Mouse (Mus musculus) CD4-positive naive resting alpha-beta T cell, adult 76 days (primary cell): Measurements from ENCODE around the gene Syngr3. TPM values are rescaled to one million over a fixed set of nuclear protein-coding genes. Genes with fewer than 3 reads are reported as not detected.

Experiments used
- total RNA-seq: library from RNA; stranded (reverse); gene quantifications from one replicate; pipeline ENCODE4 v1.2.4, GENCODE M21; 2023

Syngr3 gene
- not detected for total RNA-seq

GRCm38 (mm10) chr17:24689251-24690081, at the start of gene Syngr3:
Gene Syngr3, minus strand, starts transcription at chr17:24689955.

GRCm38 (mm10) chr17:24736330-24737051, 46.7 kb upstream of the Syngr3 start, which contains the start of gene Msrb1:
Gene Msrb1, plus strand, starts transcription at chr17:24736642.

GRCm38 (mm10) chr17:24727618-24728017, 37.9 kb upstream of the Syngr3 start, which contains the start of gene Rpl3l:
Gene Rpl3l, plus strand, starts transcription at chr17:24727820.

DNA sequence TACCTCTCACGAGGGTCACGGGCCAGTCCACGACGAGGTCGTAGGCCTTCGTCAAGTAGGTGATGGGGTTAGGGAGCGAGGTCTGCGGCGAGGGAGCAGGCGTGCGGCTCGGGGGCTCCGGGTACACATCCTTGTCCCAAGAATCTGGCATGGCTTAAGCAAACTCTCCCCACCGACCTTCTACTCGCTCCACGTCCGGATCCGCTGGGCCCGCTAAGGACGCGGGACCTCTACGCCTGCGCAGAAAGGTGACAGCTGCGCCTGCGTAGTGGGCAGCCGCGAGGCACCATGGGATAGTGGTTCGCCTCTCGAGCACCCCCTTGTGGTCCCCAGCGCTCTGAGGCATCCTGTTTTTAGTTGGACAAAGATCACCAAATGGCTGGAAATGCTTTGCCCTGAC, 34.4 kb upstream of the Syngr3 start, which contains the start of gene Ndufb10:
Gene Ndufb10, minus strand, starts transcription at position 295 of the 400 bp plus-strand sequence.

GRCm38 (mm10) chr17:24717943-24718342, 28.2 kb upstream of the Syngr3 start, which contains the start of the genes Rnf151 and Rps2:
Gene Rnf151, minus strand, starts transcription at chr17:24718063.
Gene Rps2, plus strand, starts transcription at chr17:24718116.

DNA sequence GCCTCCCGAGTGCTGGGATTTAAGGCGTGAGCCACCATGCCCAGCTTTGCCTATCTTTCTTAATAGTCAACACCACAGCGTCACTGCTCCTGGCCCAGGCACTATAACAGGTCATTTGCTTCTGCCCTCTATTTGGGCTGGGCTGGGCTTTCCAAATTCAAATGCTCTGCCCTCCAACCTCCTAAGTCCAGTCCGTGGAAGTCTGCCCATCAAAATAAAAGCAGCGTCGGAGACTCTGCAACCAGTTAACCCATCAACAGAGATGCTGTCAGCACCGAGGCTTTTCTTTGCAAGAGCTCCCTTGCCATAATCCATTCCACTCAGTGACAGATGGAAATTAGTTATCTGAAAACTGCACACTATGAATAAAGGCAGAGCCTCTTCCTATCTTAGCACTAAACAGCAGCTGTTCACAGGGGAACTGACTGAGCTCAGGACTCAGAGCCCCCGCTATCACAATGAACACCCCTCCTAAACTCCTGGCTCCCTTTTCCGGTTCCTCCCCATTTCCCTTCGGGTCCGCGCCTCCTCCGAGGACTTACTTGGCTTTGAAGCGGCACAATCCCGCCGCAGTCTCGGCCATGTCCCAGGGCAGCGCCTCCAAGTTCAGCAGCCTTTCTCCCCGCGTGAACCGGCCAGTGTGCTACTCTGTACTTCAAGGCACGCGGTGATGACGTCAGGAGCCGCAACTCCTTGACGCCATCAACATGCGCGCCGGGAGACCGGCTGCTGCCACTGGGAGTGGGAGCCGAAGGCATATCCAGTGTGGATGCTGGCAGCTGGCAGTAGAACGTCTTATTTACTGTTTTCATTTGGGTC, 17.4 kb upstream of the Syngr3 start, which contains the start of gene Tbl3:
Gene Tbl3, minus strand, starts transcription at position 679 of the 819 bp plus-strand sequence.

DNA sequence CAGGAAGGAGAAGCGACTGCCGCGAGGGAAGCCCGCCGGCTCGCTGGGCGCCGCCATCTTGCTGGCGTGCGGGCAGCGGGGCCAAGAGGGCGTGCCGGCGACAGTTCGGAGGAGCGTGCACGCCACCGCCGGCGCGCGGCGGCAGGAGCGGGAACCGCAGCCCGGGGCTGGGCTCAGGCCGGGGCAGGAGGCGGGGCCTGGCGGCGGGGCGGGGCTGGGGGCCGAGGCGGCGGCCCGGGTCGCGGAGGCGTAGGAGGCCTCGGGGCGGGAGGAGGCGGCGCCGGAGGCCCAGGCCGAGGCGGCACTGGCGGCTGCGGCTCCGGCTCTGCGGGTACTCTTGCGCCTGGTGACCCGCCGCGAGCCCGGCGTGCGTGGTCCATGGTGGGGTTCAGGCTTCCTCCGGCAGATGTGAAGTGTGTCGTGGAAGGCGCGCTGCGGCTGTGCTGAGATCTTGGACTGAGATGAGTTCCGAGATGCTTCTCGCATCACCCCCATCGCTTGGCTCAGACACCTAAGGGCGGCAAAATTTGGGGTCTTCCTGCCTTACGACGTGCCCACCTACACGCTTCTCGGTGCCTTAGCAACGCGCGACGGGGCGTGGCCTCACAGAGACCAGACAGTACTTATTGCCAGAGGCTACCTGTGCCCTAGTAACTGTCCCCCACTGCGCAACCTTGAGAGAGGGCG, 6.4 kb upstream of the Syngr3 start, which contains the start of the genes Gfer and Noxo1:
Gene Gfer, minus strand, starts transcription at position 146 of the 687 bp plus-strand sequence.
Gene Noxo1, plus strand, starts transcription at position 224 of the 687 bp plus-strand sequence.

GRCm38 (mm10) chr17:24669545-24670245, 20.1 kb downstream of the Syngr3 start, which contains the start of gene Zfp598:
Gene Zfp598, plus strand, starts transcription at chr17:24669687.

DNA sequence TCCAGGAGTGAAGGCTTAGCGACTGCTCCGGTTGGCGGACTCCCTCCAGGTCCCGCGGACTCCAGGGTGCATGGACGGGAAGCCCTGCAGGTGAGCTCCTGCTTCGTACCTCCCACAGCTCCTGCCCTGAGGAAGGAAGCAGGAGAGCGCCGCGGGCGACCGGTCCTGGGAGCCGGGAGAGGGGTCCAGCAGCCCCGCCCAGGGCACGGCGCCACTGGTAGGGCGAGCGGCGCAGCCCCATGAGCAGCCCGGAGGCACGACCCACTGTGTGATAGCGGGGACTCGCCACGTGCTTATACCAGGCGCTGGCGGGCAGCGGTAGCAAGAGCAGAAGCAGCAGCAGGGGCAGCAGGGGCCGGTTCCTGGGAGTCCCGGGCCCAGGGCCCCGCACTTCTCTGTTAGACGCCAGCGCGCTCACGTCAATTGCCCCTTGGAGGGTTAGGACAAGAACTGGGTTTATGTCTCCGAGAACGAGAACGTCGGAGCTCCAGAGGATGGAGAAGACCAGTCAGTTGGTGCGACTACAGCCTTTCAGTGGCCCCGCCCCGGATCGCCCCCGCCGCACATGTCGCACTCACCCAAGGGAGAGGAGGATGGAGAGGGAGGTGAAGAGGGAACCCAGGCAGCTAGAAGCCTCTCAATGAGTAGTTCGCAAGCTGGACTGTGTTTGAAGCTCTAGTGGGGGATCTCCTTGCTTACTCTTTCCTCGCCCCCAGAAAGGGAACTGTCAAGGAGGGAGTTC, 31.6 kb downstream of the Syngr3 start, which contains the start of gene Npw:
Gene Npw, minus strand, starts transcription at position 441 of the 742 bp plus-strand sequence.

DNA sequence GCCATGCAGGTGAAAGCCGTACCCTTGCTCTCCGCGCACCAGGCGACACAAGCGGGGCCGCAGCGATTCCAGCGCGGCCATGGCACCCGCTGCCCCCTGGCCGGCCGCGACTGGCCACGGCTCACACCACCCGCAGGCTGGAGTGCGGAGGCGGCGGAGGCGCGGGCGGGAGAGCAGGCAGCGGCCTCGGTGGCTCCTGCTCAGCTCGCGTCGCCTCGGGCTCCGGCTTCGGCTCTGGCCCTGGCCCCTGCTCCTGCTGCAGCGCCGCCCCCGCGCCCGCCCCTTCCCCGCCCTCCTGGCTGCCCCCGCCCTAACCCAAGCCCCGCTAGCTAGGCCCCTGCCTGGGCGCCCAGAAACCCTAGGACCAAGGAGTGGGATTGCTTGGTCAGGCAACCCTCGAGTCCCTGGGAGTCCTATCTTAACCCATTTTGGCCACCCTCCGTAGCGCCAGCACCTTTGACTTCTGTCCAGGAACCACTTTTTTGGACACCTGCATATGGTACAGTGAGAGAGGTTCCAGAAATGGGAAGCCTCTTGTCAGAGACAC, 39.6 kb downstream of the Syngr3 start, which contains the start of gene Slc9a3r2:
Gene Slc9a3r2, minus strand, starts transcription at position 258 of the 547 bp plus-strand sequence.

Other genes starting within 250 kb of the Syngr3 start
- 3.6 TPM for gene Dnase1l2, start 246.8 kb downstream of the Syngr3 start, total RNA-seq
- gene E4f1, start 219.6 kb downstream of the Syngr3 start, total RNA-seq = 68.1 TPM
- gene Pgp, start 219.6 kb downstream of the Syngr3 start, total RNA-seq = 10.9 TPM
- 0.59 TPM for gene Bricd5, start 216.1 kb downstream of the Syngr3 start, total RNA-seq
- 12.4 TPM for gene Mlst8, start 210.9 kb downstream of the Syngr3 start, total RNA-seq
- gene Caskin1, start 201.4 kb downstream of the Syngr3 start, total RNA-seq = not detected
- 189 TPM for gene Traf7, start 162.0 kb downstream of the Syngr3 start, total RNA-seq
- gene Rab26, start 155.7 kb downstream of the Syngr3 start, total RNA-seq = 1.8 TPM
- 86.7 TPM for gene Pkd1, start 140.1 kb downstream of the Syngr3 start, total RNA-seq
- gene Tsc2, start 57.3 kb downstream of the Syngr3 start, total RNA-seq = 56.1 TPM
- gene Nthl1, start 57.3 kb downstream of the Syngr3 start, total RNA-seq = 2.0 TPM
- 0.73 TPM for gene Slc9a3r2, start 39.6 kb downstream of the Syngr3 start, total RNA-seq
- gene Npw, start 31.5 kb downstream of the Syngr3 start, total RNA-seq = not detected
- 63.8 TPM for gene Zfp598, start 20.3 kb downstream of the Syngr3 start, total RNA-seq
- 14.5 TPM for gene Gfer, start 6.2 kb upstream of the Syngr3 start, total RNA-seq
- 2.7 TPM for gene Noxo1, start 6.3 kb upstream of the Syngr3 start, total RNA-seq
- 29.7 TPM for gene Tbl3, start 17.7 kb upstream of the Syngr3 start, total RNA-seq
- gene Rnf151, start 28.1 kb upstream of the Syngr3 start, total RNA-seq = not detected
- 1,468 TPM for gene Rps2, start 28.2 kb upstream of the Syngr3 start, total RNA-seq
- gene Ndufb10, start 34.5 kb upstream of the Syngr3 start, total RNA-seq = 64.9 TPM
- gene Rpl3l, start 37.9 kb upstream of the Syngr3 start, total RNA-seq = not detected
- gene Msrb1, start 46.7 kb upstream of the Syngr3 start, total RNA-seq = 31.3 TPM
- gene Hs3st6, start 63.0 kb upstream of the Syngr3 start, total RNA-seq = not detected
- not detected for gene Meiob, start 114.3 kb upstream of the Syngr3 start, total RNA-seq
- gene Hagh, start 150.2 kb upstream of the Syngr3 start, total RNA-seq = 29.9 TPM
- 2.1 TPM for gene Fahd1, start 160.4 kb upstream of the Syngr3 start, total RNA-seq
- not detected for gene Igfals, start 176.0 kb upstream of the Syngr3 start, total RNA-seq
- gene Nubp2, start 196.4 kb upstream of the Syngr3 start, total RNA-seq = 56.2 TPM
- gene Spsb3, start 196.7 kb upstream of the Syngr3 start, total RNA-seq = 27.0 TPM
- gene Eme2, start 205.1 kb upstream of the Syngr3 start, total RNA-seq = 66.7 TPM
- 40.3 TPM for gene Mrps34, start 205.2 kb upstream of the Syngr3 start, total RNA-seq
- gene Nme3, start 206.5 kb upstream of the Syngr3 start, total RNA-seq = 15.3 TPM
- 222 TPM for gene Mapk8ip3, start 247.0 kb upstream of the Syngr3 start, total RNA-seq